10 mouse cellular contexts compared by ENCODE assay signal in the genomic region with DNA sequence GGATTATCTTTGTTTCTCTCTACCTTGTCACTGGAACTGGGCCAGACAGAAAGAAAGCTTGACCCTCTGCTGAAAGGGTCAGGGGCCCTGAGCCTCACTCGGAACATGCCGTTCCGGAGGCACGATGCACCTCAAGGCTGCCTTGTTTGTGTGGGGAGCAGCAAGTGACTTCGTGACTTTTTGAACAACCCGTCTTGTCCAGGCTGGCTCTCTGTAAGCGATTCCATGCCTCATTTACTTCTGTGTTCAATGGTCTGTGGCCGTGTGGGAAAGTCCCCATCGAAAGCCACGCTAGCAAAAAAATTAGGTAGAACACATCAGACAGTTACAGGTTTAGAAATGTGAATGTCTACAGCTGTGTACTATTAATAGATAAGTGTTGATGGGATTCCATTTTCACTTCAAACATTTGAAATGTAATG.
DNase-seq lines count a peak whose midpoint lies in the region.
"Had no signal": no experiment of that assay in that cellular context is flagged by ENCODE, and none has a peak within 500 bp of the region (broad histone marks: within the 10 kb centered on the region; RNA-seq: fewer than 3 reads in every experiment).

No protein-coding gene starts in this region.

- peak; percentile 16 to 25 for DNase-seq in cerebellum, postnatal 10 days
- no peak for DNase-seq in cerebellum, adult 8-10 months
- peak; percentile 22 for DNase-seq in ovary, adult 18-20 months (ENCODE audit: low spot score)
- no peak for DNase-seq in ovary, postnatal 10 days (ENCODE audit: low spot score)
- DNase-seq in kidney, adult 9 months, result peak; percentile 93
- peak; percentile 39 for DNase-seq in retina, postnatal 1 day
- no peak for DNase-seq in layer of hippocampus, postnatal 25 days (ENCODE audit: extremely low spot score in 1 of 2, low spot score in 1 of 2)
- no peak for DNase-seq in adrenal gland, adult 8-10 months
- DNase-seq: gastrocnemius, postnatal 14 days; lung, embryonic 14.5 days had no signal

Comparison
In these comparisons a context has a peak if more than half of its experiments do, and no peak if none do; other contexts are left out.
1. DNase-seq: peak in cerebellum, postnatal 10 days (2 of 2), ovary, adult 18-20 months (single experiment), kidney, adult 9 months (single experiment) and retina, postnatal 1 day (single experiment); none in cerebellum, adult 8-10 months (single experiment), ovary, postnatal 10 days (single experiment), layer of hippocampus, postnatal 25 days (0 of 2) and adrenal gland, adult 8-10 months (single experiment).